In genomic region chr5:120752786-120753185, GRCm38 (mm10) we compare ENCODE assay signal across 22 mouse cellular contexts. TPM values are rescaled to one million over a fixed set of nuclear protein-coding genes. Genes with fewer than 3 reads are reported as not detected.
"Had no signal": no experiment of that assay in that cellular context is flagged by ENCODE, and none has a peak within 500 bp of the region (broad histone marks: within the 10 kb centered on the region; RNA-seq: fewer than 3 reads in every experiment).

No protein-coding gene starts in this region.

- DNase-seq: lung, adult 2 months; lung, postnatal 14 days; lung, postnatal 4 days; midbrain, embryonic 14.5 days; retina, postnatal 1 day; right cerebral cortex, adult 18-20 months; right cerebral cortex, postnatal 25 days; right cerebral cortex, postnatal 4 days; spleen, adult 18-20 months; thymus, adult 18-20 months; thymus, postnatal 14 days; thymus, postnatal 36 days had no signal

RNA-seq across cellular contexts. Expression of gene Oas2, which starts 3.1 kb away (rescaled TPM):
- polyA plus RNA-seq: midbrain, embryonic 10.5 days; myocyte; neural tube, embryonic 11.5 days had no signal

RNA-seq across cellular contexts. Expression of gene Oas3, which starts 24.7 kb away (rescaled TPM):
- polyA plus RNA-seq: neural tube, embryonic 11.5 days; stomach, embryonic 14.5 days had no signal

RNA-seq across cellular contexts. Expression of gene Dtx1, which starts 41.1 kb away (rescaled TPM):
- polyA plus RNA-seq: liver, embryonic 16.5 days; myocyte had no signal

RNA-seq across cellular contexts. Expression of gene Oas1e, which starts 42.5 kb away (rescaled TPM):
- total RNA-seq: megakaryocyte, adult 5-6 weeks; megakaryocyte-erythroid progenitor cell, adult 5-6 weeks had no signal
- polyA plus RNA-seq: lung, adult 2 months; lung, embryonic 15.5 days; midbrain, embryonic 10.5 days; midbrain, embryonic 12.5 days; myocyte; neural tube, embryonic 11.5 days; stomach, embryonic 14.5 days; stomach, embryonic 16.5 days had no signal
